Mouse (Mus musculus): ENCODE results near the gene Gm20716. TPM values are rescaled to one million over a fixed set of nuclear protein-coding genes. Genes with fewer than 3 reads are reported as not detected.

Gene Gm20716
- 10 to 100 TPM; 30.1 to 34.0 TPM for total RNA-seq (2021)

DNA sequence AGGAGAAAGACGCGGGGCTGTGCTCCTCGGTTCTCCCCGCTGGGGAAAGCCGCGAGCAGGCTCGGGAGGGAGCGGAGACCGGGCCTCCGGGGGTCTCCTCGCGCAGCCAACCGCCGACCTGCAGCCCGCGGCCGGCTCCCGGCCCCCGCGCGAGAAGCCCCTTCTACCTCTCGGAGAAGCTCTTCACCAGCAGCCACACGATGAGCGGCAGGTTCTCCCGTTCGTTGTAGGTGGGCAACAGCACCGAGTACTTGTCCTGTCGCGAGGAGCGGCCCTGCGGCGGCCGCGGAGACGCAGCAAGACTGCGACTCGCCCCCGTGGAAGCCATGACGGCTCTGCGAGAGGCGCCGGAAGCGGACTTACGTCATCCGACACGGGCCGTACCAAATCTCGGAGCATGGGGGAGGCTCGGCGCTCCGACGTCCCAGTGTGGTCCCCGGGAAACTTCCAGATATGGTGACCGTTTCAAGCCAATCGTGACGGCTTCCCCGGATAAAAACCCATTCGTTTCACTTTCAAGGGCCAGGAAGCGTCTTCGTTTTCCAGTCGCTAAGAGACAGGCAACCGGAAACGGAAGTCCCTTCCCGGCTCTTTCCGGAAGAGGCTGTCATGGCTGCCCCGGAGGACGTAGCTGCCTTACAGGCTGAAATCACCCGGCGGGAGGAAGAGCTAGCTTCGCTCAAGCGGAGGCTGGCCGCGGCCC, at the start of gene Gm20716, which contains the start of the genes Dpm1 and Mocs3:
Gene Gm20716 (minus strand): TSS at position 339 of the 703 bp plus-strand sequence.
Gene Dpm1 (minus strand): TSS at position 566 of the 703 bp plus-strand sequence.
Gene Mocs3 (plus strand): TSS at position 597 of the 703 bp plus-strand sequence.
- peak; percentile 91 to 93 for DNase-seq

GRCm38 (mm10) chr2:168274374-168274935, 44.3 kb upstream of the Gm20716 start:
- DNase-seq, result peak; percentile 73 to 77

GRCm38 (mm10) chr2:168273387-168273786, 43.2 kb upstream of the Gm20716 start:
- no peak for DNase-seq

DNA sequence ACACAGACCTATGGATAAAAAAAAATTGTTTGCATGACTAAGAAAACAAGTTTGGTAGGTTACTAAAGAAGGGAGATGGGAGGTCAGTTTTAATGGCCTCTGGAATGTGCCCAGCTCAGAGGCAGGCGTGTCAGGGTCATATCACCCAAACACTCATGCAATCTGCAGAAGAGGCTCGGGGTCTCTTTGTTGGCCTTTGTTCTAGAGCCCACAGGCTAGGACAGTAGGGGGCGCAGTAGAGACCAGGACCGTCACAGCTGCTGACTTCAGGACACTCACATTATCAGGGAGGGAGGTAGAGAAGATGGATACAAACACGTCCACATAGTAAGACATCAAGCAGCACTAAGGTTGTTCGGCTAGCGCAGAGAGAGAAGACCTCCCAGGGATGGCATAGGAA, 37.9 kb upstream of the Gm20716 start:
- DNase-seq, result no peak

DNA sequence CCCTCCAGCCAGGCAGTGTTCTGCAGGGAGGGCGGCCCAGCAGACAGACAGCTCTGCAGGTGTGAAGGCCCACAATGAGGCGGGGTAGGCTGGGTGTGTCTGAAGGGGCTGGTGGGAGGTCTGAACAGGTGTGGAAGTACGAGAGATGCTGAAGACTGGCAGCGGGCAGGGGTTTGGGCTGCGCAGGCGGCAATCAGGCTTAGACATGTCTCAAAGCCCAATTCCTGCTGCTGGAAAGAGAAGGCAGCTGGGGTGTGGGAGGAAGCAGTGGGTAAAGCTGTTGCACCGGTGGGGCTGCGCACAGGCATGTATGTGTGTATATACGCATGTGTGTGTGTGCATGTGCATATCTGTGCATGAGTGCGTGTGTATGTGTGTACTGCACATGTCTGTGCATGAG, 30.7 kb upstream of the Gm20716 start:
- peak; percentile 64 to 67 for DNase-seq

DNA sequence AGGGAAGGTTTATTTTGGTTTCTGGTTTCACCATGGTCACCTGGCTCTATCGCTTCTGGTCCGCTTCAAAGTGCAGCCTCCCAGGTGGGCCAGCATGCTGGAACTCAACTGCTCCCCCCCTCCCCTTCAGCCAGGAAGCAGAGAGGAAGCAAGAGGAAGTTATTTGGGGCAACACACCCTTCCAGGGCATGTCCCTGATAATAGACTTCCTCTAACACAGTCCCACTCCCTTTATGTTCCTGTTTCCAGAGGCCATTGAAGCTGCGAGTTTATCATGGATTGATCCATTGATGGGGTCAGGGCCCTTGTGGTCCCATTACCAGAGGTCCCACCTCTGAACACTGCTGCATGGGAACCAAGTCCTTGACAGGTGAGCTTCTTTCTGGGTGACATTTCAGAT, 30.0 kb upstream of the Gm20716 start:
- DNase-seq, result no peak

GRCm38 (mm10) chr2:168259046-168259445, 28.9 kb upstream of the Gm20716 start:
- no peak for DNase-seq

DNA sequence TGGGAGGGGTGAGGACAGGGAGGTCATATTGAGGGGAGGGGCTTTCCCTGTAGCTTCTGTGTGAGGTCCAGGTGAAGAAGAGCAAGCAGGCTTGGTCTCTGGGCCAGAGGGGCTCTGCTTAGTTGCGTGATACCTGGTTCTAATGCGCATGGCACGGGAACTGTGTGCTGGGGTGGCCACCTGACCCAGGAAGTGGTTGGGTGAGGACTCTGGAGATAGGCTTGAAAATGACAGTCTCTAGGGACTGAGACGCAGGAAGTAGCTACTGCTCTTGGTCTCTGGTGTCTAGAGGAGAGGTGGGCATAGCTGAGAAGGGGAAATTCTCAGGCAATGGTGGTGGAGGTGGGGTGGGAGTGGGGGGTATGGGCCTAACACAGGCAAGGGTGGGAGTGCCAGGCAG, 27.0 kb upstream of the Gm20716 start:
- no peak for DNase-seq

DNA sequence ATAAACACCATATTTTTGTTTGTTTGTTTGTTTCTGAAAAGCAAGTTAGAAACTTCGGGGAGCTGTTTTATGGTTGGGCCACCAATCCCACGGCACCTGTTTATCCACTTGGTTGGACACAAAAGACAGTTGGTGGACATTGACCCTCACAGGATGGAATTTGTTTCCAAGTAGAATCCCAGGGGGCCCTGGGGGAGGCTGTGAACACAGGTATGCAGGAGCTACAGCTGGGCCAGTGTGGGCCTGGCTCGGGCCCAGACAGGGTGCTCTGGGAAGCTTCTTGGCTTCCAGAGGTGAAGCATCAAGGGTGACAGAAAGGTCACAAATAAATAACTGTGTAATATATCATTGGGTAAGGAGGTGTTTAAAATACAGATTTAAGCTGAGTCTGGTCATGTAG, 26.3 kb upstream of the Gm20716 start:
- no peak for DNase-seq

DNA sequence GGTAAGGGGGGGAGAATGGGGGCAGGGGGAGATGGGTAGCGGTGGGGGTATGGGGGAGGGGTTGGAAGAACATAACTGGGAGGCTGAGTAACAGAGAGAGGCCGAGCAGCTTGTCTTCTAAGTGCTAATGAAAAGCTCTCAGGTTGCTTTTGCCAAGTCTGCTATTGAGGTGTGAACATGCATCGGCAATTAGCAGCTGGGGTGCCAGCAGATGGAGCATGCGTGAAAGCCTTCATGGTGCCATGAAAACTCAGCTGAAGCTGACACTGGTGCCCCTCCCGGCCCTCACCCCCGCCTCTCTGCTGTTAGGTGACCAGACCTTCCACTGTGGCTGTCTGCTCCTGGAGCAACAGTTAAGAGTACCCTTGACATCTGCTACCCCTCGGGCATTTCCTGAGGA, 23.7 kb upstream of the Gm20716 start:
- no peak for DNase-seq

DNA sequence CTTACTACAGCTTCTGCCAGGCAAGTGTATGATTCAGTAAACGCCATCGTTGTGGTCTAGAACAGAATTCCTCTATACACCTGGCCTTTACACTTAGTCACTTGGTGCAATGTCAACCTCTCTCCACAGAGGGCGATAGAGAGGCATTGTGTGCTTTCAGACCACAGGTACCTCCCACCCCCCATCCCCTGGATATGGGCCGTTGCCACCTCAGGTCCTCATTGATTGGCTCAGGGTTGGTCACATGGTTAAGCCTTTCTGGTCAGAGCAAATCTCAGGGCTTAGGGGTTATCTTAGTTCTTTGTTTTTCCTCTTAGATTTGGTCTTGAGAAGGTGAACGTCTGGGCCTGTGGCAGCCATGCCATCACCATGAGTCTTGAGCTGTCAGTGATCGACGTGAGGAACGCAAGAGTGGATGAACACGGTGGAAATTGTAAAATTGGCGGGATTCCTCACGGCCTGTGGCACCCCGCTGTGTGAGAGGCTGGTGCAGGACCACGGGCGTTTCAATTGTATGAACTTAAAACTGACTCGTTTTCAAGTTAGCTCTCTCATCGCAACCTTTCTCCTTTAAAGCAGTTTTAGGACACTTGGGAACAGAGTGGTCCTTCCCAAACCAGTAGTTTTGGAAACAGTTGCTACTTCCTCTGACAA, 22.6 kb upstream of the Gm20716 start:
- no peak for DNase-seq

GRCm38 (mm10) chr2:168250270-168250669, 20.1 kb upstream of the Gm20716 start:
- DNase-seq, result peak; percentile 71 to 81

DNA sequence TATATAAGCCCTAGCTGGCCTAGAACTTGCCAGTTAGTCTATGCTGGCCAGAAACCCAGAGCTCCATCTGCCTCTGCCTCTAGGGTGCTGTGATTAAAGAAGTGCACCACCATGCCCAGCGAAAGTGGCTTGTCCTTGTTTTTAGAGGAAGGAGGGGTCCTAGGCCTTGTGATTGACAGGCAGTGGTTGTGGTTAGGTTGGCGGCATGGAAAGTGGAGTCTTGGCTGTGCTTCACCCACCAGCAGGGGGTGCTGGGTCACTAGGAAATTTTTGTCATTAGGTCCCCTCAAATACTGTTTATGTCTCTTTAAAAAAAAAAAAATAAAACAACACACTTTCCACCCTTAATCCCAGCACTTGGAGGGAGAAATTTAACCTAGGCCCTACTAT, 18.7 kb upstream of the Gm20716 start:
- DNase-seq, result no peak

DNA sequence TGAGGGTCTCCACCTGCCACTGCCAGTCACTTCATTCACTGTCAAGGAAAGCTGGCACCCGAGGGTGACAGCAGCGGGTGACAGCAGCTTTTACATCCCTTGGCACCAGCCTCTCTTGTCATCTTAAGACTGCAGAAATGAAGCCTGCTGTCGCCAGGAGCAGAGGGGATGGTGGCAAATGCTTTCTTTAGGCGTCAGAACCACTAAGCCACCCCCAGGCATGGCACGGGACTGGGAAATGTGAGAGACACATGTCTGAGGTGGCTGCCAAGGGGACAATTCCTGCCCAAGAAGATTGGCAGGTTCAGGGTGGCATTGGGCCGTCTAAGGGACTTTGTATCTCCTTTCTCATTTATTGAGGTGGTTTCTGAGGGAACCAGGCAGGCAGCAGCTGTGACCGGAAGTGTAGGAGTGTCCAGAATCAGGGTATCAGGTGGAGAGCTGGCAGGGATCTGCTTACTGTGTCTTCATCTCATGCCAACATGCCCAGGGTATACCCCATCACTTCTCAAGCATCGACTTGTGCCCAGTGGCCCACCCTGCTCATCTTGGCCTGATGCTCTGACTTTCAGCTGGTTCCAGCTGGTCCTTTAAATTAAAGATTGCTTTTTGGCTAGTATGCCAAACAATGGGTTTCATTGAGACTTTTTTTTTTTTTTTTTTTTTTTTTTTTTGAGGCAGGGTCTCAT, 18.1 kb upstream of the Gm20716 start:
- DNase-seq, result no peak

GRCm38 (mm10) chr2:168245571-168245970, 15.4 kb upstream of the Gm20716 start:
- no peak for DNase-seq

GRCm38 (mm10) chr2:168243278-168243677, 13.1 kb upstream of the Gm20716 start:
- DNase-seq, result no peak

DNA sequence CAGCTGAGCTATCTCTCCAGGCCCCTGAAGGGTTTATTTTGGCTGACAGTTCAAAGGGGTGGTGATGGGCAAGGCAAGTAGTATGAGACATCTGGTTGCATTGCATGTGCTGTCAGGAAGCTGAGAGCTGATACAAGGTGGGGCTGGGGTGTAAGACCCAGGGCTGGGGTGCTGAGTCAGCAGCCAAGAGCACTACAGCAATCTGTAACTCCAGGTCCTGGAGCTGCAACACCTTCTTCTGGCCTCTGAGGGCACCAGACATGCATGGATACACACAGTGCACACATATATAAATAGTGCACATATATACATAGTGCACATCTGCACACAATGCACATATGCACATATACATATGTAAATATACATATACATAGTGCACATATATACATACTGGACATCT, 12.7 kb upstream of the Gm20716 start:
- DNase-seq, result no peak

GRCm38 (mm10) chr2:168238335-168238734, 8.2 kb upstream of the Gm20716 start:
- DNase-seq, result no peak

- DNase-seq, result no peak
Observed at GRCm38 (mm10) chr2:168233286-168233685, 3.1 kb upstream of the Gm20716 start.

DNA sequence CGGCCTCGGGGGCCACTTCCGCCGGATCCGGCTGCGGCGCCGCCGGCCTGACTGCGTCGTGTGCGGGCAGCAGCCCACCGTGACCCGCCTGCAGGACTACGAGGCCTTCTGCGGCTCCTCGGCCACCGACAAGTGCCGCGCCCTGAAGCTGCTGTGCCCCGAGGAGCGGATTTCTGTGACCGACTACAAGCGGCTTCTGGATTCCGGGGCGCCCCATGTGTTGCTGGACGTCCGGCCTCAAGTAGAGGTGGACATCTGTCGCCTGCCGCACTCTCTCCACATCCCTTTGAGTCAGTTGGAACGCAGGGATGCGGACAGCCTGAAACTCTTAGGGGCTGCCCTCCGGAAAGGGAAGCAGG, 1.3 kb upstream of the Gm20716 start:
- DNase-seq, result no peak

GRCm38 (mm10) chr2:168230773-168231470, 758 bp upstream of the Gm20716 start:
- DNase-seq, result peak in 1 of 2 experiments; percentile 29
